ENCODE assay signal across 12 mouse cellular contexts in the genomic region with DNA sequence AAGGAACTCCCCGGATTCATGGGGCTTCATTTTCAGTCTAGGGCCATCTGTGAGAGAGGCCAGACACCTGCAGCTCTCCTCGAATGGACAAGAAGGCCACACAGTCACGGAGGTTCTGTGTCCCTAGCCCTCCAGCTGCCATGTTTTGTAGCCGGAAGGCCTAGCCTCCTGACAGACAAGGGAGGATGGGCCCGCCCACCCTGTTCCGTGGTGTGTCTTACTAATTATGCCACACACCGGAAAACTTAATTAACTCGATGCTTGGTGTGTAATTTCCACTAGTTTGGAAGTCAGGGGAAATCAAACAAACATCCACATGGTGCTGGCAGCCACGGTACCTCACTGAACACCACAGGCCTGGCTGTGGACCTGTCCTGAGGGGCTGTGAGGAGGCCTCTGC. TPM values are rescaled to one million over a fixed set of nuclear protein-coding genes. Genes with fewer than 3 reads are reported as not detected.
DNase-seq lines count a peak whose midpoint lies in the region; ATAC-seq and TF ChIP-seq lines count a peak whose summit lies in the region.
"Had no signal": no experiment of that assay in that cellular context is flagged by ENCODE, and none has a peak within 500 bp of the region (broad histone marks: within the 10 kb centered on the region; RNA-seq: fewer than 3 reads in every experiment).

No protein-coding gene starts in this region.

- H3K4me2 ChIP-seq in intestine, embryonic 16.5 days (ENCODE audit: low read depth, low read length), result no peak overlapping the region
- H3K4me2 ChIP-seq in intestine, postnatal 0 days (replicated peaks; ENCODE audit: low read depth), result no peak overlapping the region

- H3K36me3 ChIP-seq in intestine, embryonic 16.5 days (ENCODE audit: control insufficient read depth, insufficient read depth, low read length), result no peaks in the 10 kb centered on the region
- H3K36me3 ChIP-seq in intestine, postnatal 0 days (ENCODE audit: control insufficient read depth, insufficient read depth), result no peaks in the 10 kb centered on the region
- no peaks in the 10 kb centered on the region for H3K36me3 ChIP-seq in forebrain, embryonic 10.5 days (replicated peaks)
- H3K36me3 ChIP-seq in limb, embryonic 10.5 days, result no peaks in the 10 kb centered on the region

- peaks cover 26% of the 10 kb centered on the region for H3K4me1 ChIP-seq in intestine, embryonic 16.5 days (ENCODE audit: control insufficient read depth, insufficient read depth, low read length)
- no peaks in the 10 kb centered on the region for H3K4me1 ChIP-seq in intestine, postnatal 0 days (replicated peaks; ENCODE audit: control insufficient read depth, insufficient read depth, low read length)
- H3K4me1 ChIP-seq in forebrain, embryonic 10.5 days, result peaks cover 91% of the 10 kb centered on the region
- H3K4me1 ChIP-seq in limb, embryonic 10.5 days, result peaks cover 90% of the 10 kb centered on the region
- peaks cover 89% of the 10 kb centered on the region for H3K4me1 ChIP-seq in olfactory bulb, adult 2 months (ENCODE audit: control insufficient read depth, insufficient read depth, low read length)

- H3K27ac ChIP-seq in intestine, embryonic 16.5 days (ENCODE audit: low read length), result peak overlapping the region; percentile 37; the same call in 1 of the 2 replicates
- no peak overlapping the region for H3K27ac ChIP-seq in intestine, postnatal 0 days (ENCODE audit: low read depth, low read length)
- peak overlapping the region; percentile 80 for H3K27ac ChIP-seq in forebrain, embryonic 10.5 days
- peak overlapping the region; percentile 70 for H3K27ac ChIP-seq in limb, embryonic 10.5 days
- H3K27ac ChIP-seq in olfactory bulb, adult 2 months (ENCODE audit: insufficient read depth, low read depth, low read length), result peak overlapping the region; percentile 25

- ATAC-seq in intestine, embryonic 16.5 days, result no peak
- ATAC-seq in intestine, postnatal 0 days, result no peak
- ATAC-seq: CD4-positive, CD25-positive, alpha-beta regulatory T cell, adult 4 months had no signal

- no peaks in the 10 kb centered on the region for H3K9me3 ChIP-seq in intestine, embryonic 16.5 days (ENCODE audit: control insufficient read depth, low read length)
- H3K9me3 ChIP-seq in intestine, postnatal 0 days (ENCODE audit: control insufficient read depth), result no peaks in the 10 kb centered on the region
- peaks cover 5% of the 10 kb centered on the region; the same call in 1 of the 2 replicates for H3K9me3 ChIP-seq in forebrain, embryonic 10.5 days
- H3K9me3 ChIP-seq in limb, embryonic 10.5 days (replicated peaks), result no peaks in the 10 kb centered on the region

- H3K4me3 ChIP-seq in intestine, embryonic 16.5 days (ENCODE audit: low read length), result no peak overlapping the region
- no peak overlapping the region for H3K4me3 ChIP-seq in intestine, postnatal 0 days (ENCODE audit: low read depth, low read length)
- H3K4me3 ChIP-seq in forebrain, embryonic 10.5 days, result no peak overlapping the region
- no peak overlapping the region for H3K4me3 ChIP-seq in limb, embryonic 10.5 days
- no peak overlapping the region for H3K4me3 ChIP-seq in olfactory bulb, adult 2 months (ENCODE audit: insufficient read depth, low read depth, low read length)
- H3K4me3 ChIP-seq: myocyte had no signal

- 64% methylated on average over 9 of the region's 9 CpGs for WGBS in intestine, embryonic 16.5 days
- WGBS in intestine, postnatal 0 days, result 74% methylated on average over 9 of the region's 9 CpGs
- 68% methylated on average over 9 of the region's 9 CpGs for WGBS in forebrain, embryonic 10.5 days
- 77% methylated on average over 9 of the region's 9 CpGs for WGBS in limb, embryonic 10.5 days
- WGBS in olfactory bulb, adult 2 months, result 24% methylated on average over 9 of the region's 9 CpGs

- no peak for DNase-seq in forebrain, embryonic 10.5 days (ENCODE audit: extremely low spot score, low spot score)
- no peak for DNase-seq in limb, embryonic 10.5 days (ENCODE audit: low spot score)
- DNase-seq in cerebellum, postnatal 10 days, result no peak
- no peak for DNase-seq in right cerebral cortex, postnatal 25 days
- no peak for DNase-seq in right cerebral cortex, postnatal 10 days (ENCODE audit: low spot score in 2 of 2)
- DNase-seq: layer of hippocampus, adult 9-11 months had no signal

- H3K27me3 ChIP-seq in intestine, embryonic 16.5 days (replicated peaks; ENCODE audit: control insufficient read depth, insufficient read depth, low read length), result no peaks in the 10 kb centered on the region
- H3K27me3 ChIP-seq in intestine, postnatal 0 days (replicated peaks; ENCODE audit: control insufficient read depth, insufficient read depth, low read length), result no peaks in the 10 kb centered on the region
- peaks cover 5% of the 10 kb centered on the region; the same call in 1 of the 2 replicates for H3K27me3 ChIP-seq in forebrain, embryonic 10.5 days (ENCODE audit: poor library complexity, severe bottlenecking)
- no peaks in the 10 kb centered on the region for H3K27me3 ChIP-seq in limb, embryonic 10.5 days (ENCODE audit: low read depth, poor library complexity, severe bottlenecking)

- no peak for TF ChIP-seq CTCF in intestine, postnatal 0 days (IDR thresholded peaks at IDR 0.05; ENCODE audit: low read depth)
- TF ChIP-seq CTCF in olfactory bulb, adult 2 months (IDR thresholded peaks at IDR 0.05; ENCODE audit: insufficient read depth, low read depth, low read length), result no peak

- TF ChIP-seq POLR2A in olfactory bulb, adult 2 months (IDR thresholded peaks at IDR 0.05; ENCODE audit: insufficient read depth, low read depth, low read length), result no peak

- no peak overlapping the region; the same call in 1 of the 2 replicates for H3K9ac ChIP-seq in intestine, embryonic 16.5 days (ENCODE audit: low read depth, low read length)
- no peak overlapping the region for H3K9ac ChIP-seq in intestine, postnatal 0 days (ENCODE audit: low read depth, low read length)

RNA-seq across cellular contexts. Expression of gene Cstad, which starts 55.4 kb away (rescaled TPM):
- polyA plus RNA-seq in intestine, embryonic 16.5 days (2015; fragmentation: Nextera tagmentation; extraction: Ambion mirVana), result 0.58 and 0.99 TPM in 2 replicates
- polyA plus RNA-seq in intestine, postnatal 0 days (2015; fragmentation: Nextera tagmentation; extraction: Ambion mirVana), result 0.53 and 0.63 TPM in 2 replicates
- 0.35 TPM in 1 of 2 replicates, not detected in the other for polyA plus RNA-seq in forebrain, embryonic 10.5 days (2016; fragmentation: Nextera tagmentation; extraction: Ambion mirVana)
- 0.55 and 0.95 TPM in 2 replicates for polyA plus RNA-seq in limb, embryonic 10.5 days (2016; fragmentation: Nextera tagmentation; extraction: Ambion mirVana)
- not detected in 2 replicates for polyA plus RNA-seq in olfactory bulb, adult 2 months (2012; ENCODE audit: insufficient read depth, insufficient read length, low replicate concordance, missing spikeins)
- polyA plus RNA-seq: liver, embryonic 16.5 days had no signal
